Mouse (Mus musculus): ENCODE measurements at regions not wholly inside any gene's neighbourhood (a gene's known extent, or its start where the extent isn't known, plus 50 kb on each side); places are given as distances from the start of the nearest gene placed in this dataset.

- no peak for DNase-seq (ENCODE audit: low read depth in 2 of 2, low spot score in 2 of 2)
Observed at GRCm38 (mm10) chr3:138655479-138655878, 86.5 kb upstream of the Tspan5 start.

- DNase-seq (ENCODE audit: low read depth in 2 of 2, low spot score in 2 of 2), result no peak
Observed at GRCm38 (mm10) chr3:138662625-138663024, 79.4 kb upstream of the Tspan5 start.

- no peak for DNase-seq (ENCODE audit: low read depth in 2 of 2, low spot score in 2 of 2)
Observed at GRCm38 (mm10) chr3:138668394-138669092, 73.5 kb upstream of the Tspan5 start.

GRCm38 (mm10) chr3:138675881-138676280, 66.1 kb upstream of the Tspan5 start:
- no peak for DNase-seq (ENCODE audit: low read depth in 2 of 2, low spot score in 2 of 2)

- no peak for DNase-seq (ENCODE audit: low read depth in 2 of 2, low spot score in 2 of 2)
Observed at GRCm38 (mm10) chr3:138678351-138678750, 63.6 kb upstream of the Tspan5 start.

GRCm38 (mm10) chr3:138686636-138687230, 55.3 kb upstream of the Tspan5 start:
- DNase-seq (ENCODE audit: low read depth in 2 of 2, low spot score in 2 of 2), result no peak

GRCm38 (mm10) chr3:138688606-138689005, 53.4 kb upstream of the Tspan5 start:
- DNase-seq (ENCODE audit: low read depth in 2 of 2, low spot score in 2 of 2), result no peak
